Mouse (Mus musculus) heart, postnatal 10 days (tissue): ENCODE data around the gene Ubr2. TPM values are rescaled to one million over a fixed set of nuclear protein-coding genes. Genes with fewer than 3 reads are reported as not detected.

Experiments
- DNase-seq, 2 experiments: peaks; one replicate each; pipeline ENCODE4 v3.0.0; 2021
- intact Hi-C: fragments of 180-260 bp; cut with DNase I; formaldehyde crosslinking; loops from one replicate; pipeline ENCODE4 v1.15.1; 2025
- total RNA-seq, 2 experiments: library from RNA; stranded (reverse); gene quantifications; 2 replicates each; pipeline ENCODE4 v1.2.3; 2021

Ubr2 gene
- total RNA-seq, 2 experiments from 2014 or later, result 55.6 to 64.8 TPM

GRCm38 (mm10) chr17:47005741-47006405, 4.5 kb downstream of the Ubr2 start:
- intact Hi-C loops, result no loop called here
- peak; percentile 27 to 51 for DNase-seq

GRCm38 (mm10) chr17:47003305-47003704, 7.1 kb downstream of the Ubr2 start:
- intact Hi-C loops, result no loop called here
- no peak for DNase-seq

DNA sequence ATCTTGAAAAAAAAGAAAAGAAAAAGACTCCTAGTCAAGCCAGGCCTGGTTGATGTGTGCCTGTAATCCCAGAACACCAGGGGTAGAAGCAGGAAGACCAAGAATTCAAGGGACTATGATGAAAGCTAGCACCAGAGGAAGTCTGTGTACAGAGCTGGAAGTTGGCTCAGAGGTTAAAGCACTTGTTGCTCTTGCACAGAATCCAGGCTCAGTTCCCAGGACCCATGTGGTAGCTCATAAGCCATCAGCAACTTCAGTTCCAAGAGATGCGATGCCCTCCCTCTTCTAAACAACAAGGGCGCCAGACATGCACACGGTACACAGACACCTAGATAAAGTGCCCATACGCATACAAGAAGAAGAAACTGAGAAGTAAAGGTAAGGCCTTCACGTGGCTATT, 8.0 kb downstream of the Ubr2 start:
- intact Hi-C loops, result no loop called here
- DNase-seq, result peak; percentile 62 to 74

- DNase-seq, result no peak
- intact Hi-C loops, result no loop called here
Measured at GRCm38 (mm10) chr17:46998840-46999239, 11.5 kb downstream of the Ubr2 start.

DNA sequence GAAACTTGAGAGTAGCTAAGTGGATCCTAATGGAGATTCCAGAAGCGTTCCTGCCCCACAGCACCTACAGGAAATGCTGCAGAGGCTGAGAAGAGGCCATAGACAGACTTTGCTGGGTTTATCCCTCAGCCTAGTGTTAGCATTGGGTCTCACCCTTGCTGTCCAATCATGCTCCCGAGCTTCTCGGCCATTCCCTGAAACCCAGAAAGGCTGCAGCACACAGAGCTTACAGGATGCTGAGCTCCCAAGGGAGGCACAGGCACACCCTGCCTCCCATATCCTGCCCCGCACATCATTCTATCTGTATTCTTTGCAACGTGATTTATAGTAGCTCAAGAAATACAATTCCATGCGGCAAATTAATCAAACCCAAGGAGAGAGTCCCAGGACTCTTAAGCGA, 13.9 kb downstream of the Ubr2 start:
- peak; percentile 37 to 38 for DNase-seq
- intact Hi-C loops, result no loop called here

DNA sequence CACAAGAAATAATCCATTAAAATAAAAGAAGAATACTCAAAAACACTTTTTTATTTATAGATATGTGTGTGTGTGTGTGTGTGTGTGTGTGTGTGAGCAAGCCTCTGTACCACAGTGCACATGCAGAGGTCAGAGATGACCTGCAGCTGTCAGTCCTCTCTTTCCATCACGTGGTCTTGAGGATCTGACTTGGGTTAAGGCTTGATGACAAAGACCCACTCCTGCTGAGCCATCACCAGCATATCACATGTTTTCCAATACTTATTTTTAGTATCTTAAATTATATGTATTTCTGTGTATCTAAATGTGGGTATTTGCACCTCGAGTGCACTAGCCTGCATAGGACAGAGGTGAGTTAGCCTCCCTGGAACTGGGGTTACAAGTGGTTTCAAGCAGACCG, 14.7 kb downstream of the Ubr2 start:
- intact Hi-C loops, result no loop called here
- no peak for DNase-seq

DNA sequence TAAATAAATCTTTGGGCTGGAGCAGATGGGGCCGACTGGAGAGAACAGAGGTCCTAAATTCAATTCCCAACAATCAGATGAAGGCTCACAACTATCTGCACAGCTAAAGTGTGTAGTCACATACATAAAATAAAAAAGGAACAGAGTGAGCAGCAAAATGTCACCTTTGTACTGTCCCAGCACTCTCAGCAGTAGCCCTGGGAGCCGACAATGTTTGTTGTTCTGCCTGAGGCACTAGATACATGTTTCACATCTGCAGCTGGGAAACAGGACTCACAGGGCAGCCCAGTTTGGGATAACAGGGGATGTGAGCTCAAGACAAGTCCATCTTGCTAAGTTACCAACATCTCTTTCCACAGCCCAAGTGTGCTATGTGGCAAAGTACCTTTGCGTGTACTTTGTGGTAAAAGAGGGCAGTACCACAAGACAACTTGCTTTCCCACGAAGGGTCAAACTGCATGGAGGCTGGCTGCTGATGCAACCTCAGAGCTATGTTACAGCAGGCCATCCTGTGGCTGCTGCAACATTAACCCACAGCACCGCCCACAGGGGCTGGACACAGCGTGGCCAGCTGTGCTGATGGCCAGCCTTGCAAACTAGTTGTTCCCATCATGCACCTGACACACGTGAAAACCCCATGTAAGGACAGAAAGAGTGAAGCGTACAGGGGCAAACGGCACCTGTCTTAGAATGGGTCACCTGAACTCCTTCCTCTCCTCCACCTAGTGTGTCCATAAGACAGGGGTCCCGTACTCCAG, 15.5 kb downstream of the Ubr2 start:
- intact Hi-C loops, result no loop called here
- no peak for DNase-seq

GRCm38 (mm10) chr17:46993625-46994024, 16.7 kb downstream of the Ubr2 start:
- intact Hi-C loops, result no loop called here
- DNase-seq, result no peak

DNA sequence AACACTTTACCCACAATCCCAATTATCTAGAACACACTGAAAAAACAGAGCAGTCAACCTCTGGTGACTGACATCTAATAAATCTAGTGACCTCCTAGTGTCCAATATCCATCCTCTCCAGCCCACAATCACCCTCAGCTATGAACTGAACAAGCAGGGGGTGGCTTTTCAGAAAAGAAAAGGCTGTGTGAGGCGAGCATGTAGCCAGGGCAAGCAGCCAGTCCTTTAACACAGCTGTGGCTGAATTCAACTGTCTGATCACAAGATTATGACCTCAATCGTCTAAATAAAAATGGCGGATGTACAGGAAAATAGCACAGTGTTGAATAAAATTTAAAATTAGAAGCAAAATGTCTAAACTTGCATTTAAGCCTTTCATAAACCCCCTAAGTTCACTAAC, 22.7 kb downstream of the Ubr2 start:
- intact Hi-C loops, result no loop called here
- no peak for DNase-seq

DNA sequence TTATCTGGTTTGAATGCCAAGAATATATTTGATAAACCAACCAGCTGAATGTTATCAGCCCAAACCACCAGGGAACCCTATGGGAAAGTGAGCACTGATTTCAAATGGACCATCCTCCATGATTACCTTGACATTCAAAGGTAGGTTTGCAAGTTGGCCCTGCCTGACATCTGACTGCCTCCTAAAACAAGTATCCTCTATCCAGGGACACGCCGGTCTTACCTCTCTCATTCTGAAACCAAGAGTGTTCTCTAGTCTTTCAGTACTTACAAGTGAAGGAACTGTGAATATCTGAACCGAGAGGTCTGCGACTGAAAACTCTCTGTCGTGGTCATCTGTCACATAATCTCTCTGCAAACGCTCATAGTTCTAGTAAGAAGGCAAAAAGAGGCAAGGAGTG, 30.3 kb downstream of the Ubr2 start:
- DNase-seq, result no peak
- intact Hi-C loops, result no loop called here

GRCm38 (mm10) chr17:46975183-46975582, 35.2 kb downstream of the Ubr2 start:
- DNase-seq, result peak; percentile 48 to 74
- intact Hi-C loops, result loop anchor here (1.0 kb wide), 1 partner anchor 58 kb away; no protein-coding TSS in a partner anchor

GRCm38 (mm10) chr17:46972603-46973002, 37.8 kb downstream of the Ubr2 start:
- intact Hi-C loops, result no loop called here
- DNase-seq, result no peak

DNA sequence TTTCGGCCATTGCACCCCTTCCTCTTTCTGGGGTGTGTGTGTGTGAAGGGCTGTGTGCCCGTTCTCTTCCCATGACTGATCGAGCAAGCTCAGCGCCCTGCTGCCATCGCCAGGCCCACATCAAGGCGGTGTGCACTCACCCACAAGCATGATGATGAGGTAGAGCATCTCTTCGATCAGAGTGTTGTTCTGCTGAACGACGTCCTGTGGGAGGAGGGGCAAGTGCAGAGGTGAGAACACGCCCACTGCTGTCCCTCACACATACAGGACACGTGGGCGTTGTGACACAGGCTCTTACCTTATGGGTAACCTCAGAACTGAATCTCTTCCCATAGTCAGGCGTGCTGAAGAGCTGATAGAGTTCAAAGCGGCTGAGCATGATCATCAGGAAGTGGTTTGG, 43.5 kb downstream of the Ubr2 start:
- intact Hi-C loops, result no loop called here
- no peak for DNase-seq

DNA sequence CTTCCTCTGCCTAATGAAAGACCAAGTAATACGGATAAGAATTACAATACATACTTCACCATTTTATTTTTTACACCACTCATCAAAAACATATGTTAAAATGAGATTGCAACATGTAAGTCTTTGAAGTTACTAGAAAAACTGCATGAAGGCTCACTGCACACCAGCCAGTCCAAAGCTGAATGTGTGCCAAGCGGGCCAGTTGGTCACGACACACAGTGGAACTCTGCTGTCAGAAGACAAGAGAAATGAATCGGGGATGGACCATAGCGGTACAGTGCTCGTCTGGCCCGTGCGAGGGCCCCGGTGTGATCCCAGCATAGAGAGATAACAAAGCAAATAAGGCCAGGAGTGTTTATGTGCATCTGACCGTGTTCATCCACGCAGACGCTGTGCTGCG, 47.2 kb downstream of the Ubr2 start:
- intact Hi-C loops, result no loop called here
- no peak for DNase-seq

- no peak for DNase-seq
- intact Hi-C loops, result no loop called here
Measured at GRCm38 (mm10) chr17:46962153-46962552, 48.2 kb downstream of the Ubr2 start.

DNA sequence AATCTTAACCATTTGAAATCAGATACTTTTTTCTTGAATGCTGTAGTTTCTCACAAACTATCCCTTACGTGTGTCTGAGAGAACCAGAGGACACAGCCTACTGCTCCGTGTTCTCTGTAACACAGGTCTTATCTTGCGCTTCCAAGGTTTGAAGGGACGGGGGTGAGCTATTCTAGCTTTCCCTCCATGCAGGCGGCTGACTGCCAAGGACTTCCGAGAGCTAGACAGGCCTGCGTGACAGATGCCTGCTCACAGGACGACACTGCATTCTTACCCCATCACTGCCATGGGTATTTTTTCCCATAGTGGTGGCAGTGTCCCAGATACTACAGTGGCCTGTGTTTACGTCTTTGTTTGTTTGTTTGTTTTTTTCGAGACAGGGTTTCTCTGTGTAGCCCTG, 50.1 kb downstream of the Ubr2 start:
- peak; percentile 52 to 59 for DNase-seq
- intact Hi-C loops, result no loop called here

DNA sequence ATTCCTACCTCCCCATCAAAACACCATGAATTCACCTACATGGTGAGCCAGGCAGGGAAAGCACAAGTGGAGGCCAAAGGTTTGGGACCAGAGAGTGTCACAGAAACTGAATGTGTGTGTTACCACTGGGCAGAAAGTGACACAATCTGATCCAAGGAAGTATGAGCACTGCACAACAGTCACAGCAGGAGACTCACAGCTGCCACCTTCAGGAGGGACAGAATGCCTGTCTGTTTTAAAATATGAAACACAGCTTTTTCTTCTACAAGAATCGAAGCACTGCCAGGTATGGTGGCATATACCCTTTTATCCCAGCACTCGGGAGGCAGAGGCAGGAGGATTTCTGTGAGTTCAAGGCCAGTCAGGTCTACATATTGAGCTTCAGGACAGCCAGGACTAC, 52.3 kb downstream of the Ubr2 start:
- intact Hi-C loops, result no loop called here
- no peak for DNase-seq

- DNase-seq, result no peak
- intact Hi-C loops, result no loop called here
Measured at GRCm38 (mm10) chr17:46946276-46946675, 64.1 kb downstream of the Ubr2 start.

GRCm38 (mm10) chr17:46942421-46942820, 67.9 kb downstream of the Ubr2 start:
- intact Hi-C loops, result no loop called here

GRCm38 (mm10) chr17:46940461-46940860, 69.9 kb downstream of the Ubr2 start:
- intact Hi-C loops, result no loop called here
- no peak for DNase-seq

More at GRCm38 (mm10) chr17:46942421-46942820, 67.9 kb downstream of the Ubr2 start:
- no peak for DNase-seq

- peak; percentile 52 to 69 for DNase-seq
- intact Hi-C loops, result loop anchor here (1.0 kb wide), 1 partner anchor 100 kb away; no protein-coding TSS in a partner anchor
Measured at GRCm38 (mm10) chr17:46933557-46934348, 76.6 kb downstream of the Ubr2 start.
